18 mouse cellular contexts compared by ENCODE assay signal in genomic region chr8:124701023-124701422, GRCm38 (mm10). TPM values are rescaled to one million over a fixed set of nuclear protein-coding genes. Genes with fewer than 3 reads are reported as not detected.
DNase-seq lines count a peak whose midpoint lies in the region; ATAC-seq lines count a peak whose summit lies in the region.
"Had no signal": no experiment of that assay in that cellular context is flagged by ENCODE, and none has a peak within 500 bp of the region (broad histone marks: within the 10 kb centered on the region; RNA-seq: fewer than 3 reads in every experiment).

No protein-coding gene starts in this region.

- H3K27me3 ChIP-seq in heart, embryonic 13.5 days (replicated peaks) = no peaks in the 10 kb centered on the region
- H3K27me3 ChIP-seq in forebrain, embryonic 10.5 days (ENCODE audit: poor library complexity, severe bottlenecking) = no peaks in the 10 kb centered on the region
- H3K27me3 ChIP-seq: heart, embryonic 15.5 days; liver, embryonic 13.5 days; neural tube, embryonic 12.5 days had no signal

- no peaks in the 10 kb centered on the region for H3K9me3 ChIP-seq in heart, embryonic 13.5 days
- no peaks in the 10 kb centered on the region for H3K9me3 ChIP-seq in forebrain, embryonic 10.5 days
- H3K9me3 ChIP-seq: embryonic facial prominence, embryonic 10.5 days; heart, embryonic 15.5 days; liver, embryonic 13.5 days; neural tube, embryonic 12.5 days had no signal

- H3K27ac ChIP-seq in heart, embryonic 13.5 days (replicated peaks) = no peak overlapping the region
- H3K27ac ChIP-seq in forebrain, embryonic 10.5 days = no peak overlapping the region
- H3K27ac ChIP-seq: embryonic facial prominence, embryonic 10.5 days; heart, embryonic 15.5 days; layer of hippocampus, adult 2 months; liver, embryonic 13.5 days; neural tube, embryonic 12.5 days had no signal

- no peaks in the 10 kb centered on the region for H3K4me1 ChIP-seq in heart, embryonic 13.5 days
- H3K4me1 ChIP-seq in forebrain, embryonic 10.5 days = no peaks in the 10 kb centered on the region
- H3K4me1 ChIP-seq: embryonic facial prominence, embryonic 10.5 days; neural tube, embryonic 12.5 days had no signal

- intact Hi-C loops in heart, postnatal 14 days (cut with DNase I) = no loop called here

- 83% methylated on average over 9 of the region's 9 CpGs for WGBS in heart, embryonic 13.5 days
- WGBS in forebrain, embryonic 10.5 days = 94% methylated on average over 9 of the region's 9 CpGs

- peaks cover 72% of the 10 kb centered on the region for H3K36me3 ChIP-seq in heart, embryonic 13.5 days
- H3K36me3 ChIP-seq in forebrain, embryonic 10.5 days (replicated peaks) = peaks cover 94% of the 10 kb centered on the region

- no peak for DNase-seq in heart, postnatal 14 days
- peak; percentile 43 for DNase-seq in lung, postnatal 4 days
- peak; percentile 70 to 85 for DNase-seq in thymus, adult 18-20 months
- DNase-seq in kidney, postnatal 36 days = no peak
- DNase-seq in forebrain, embryonic 10.5 days (ENCODE audit: extremely low spot score, low spot score) = no peak
- DNase-seq in layer of hippocampus, adult 9-11 months = no peak
- DNase-seq: adrenal gland, postnatal 25 days; cerebellum, adult 9-10 months; gastrocnemius, postnatal 10 days; liver, embryonic 13.5 days had no signal

- ATAC-seq in heart, embryonic 13.5 days (ENCODE audit: extremely low read depth, insufficient number of reproducible peaks, low FRiP score, low TSS enrichment) = no peak
- ATAC-seq in CD4-positive, CD25-positive, alpha-beta regulatory T cell, adult 4 months = peak; percentile 90
- ATAC-seq: intestine, embryonic 16.5 days had no signal

- 0 out of 2 replicates have a peak overlapping the region, but pooled peaks have one; percentile 21 for H3K9ac ChIP-seq in heart, embryonic 13.5 days
- H3K9ac ChIP-seq: heart, embryonic 15.5 days; liver, embryonic 13.5 days; neural tube, embryonic 12.5 days had no signal

- no peak overlapping the region for H3K4me3 ChIP-seq in heart, embryonic 13.5 days
- no peak overlapping the region for H3K4me3 ChIP-seq in forebrain, embryonic 10.5 days
- H3K4me3 ChIP-seq: embryonic facial prominence, embryonic 10.5 days; heart, embryonic 15.5 days; layer of hippocampus, adult 2 months; liver, embryonic 13.5 days; neural tube, embryonic 12.5 days had no signal

- H3K4me2 ChIP-seq in heart, embryonic 13.5 days = no peak overlapping the region
- H3K4me2 ChIP-seq: heart, embryonic 15.5 days; liver, embryonic 13.5 days; midbrain, embryonic 11.5 days; neural tube, embryonic 12.5 days had no signal

RNA-seq across cellular contexts. Expression of gene Ttc13, which starts 20.8 kb away (rescaled TPM):
- polyA plus RNA-seq in heart, embryonic 13.5 days (2015; fragmentation: Nextera tagmentation; extraction: Ambion mirVana) = 27.0 and 28.2 TPM in 2 replicates
- total RNA-seq in heart, postnatal 14 days (2021) = 10 to 100 TPM; 19.3 to 19.9 TPM
- 10 to 100 TPM; 32.1 to 32.6 TPM for polyA plus RNA-seq in CD4-positive, CD25-positive, alpha-beta regulatory T cell, adult 4 months (2017; shearing (Covaris generic))
- 50.1 and 51.8 TPM in 2 replicates for polyA plus RNA-seq in forebrain, embryonic 10.5 days (2016; fragmentation: Nextera tagmentation; extraction: Ambion mirVana)

RNA-seq across cellular contexts. Expression of gene Arv1, which starts 20.9 kb away (rescaled TPM):
- 14.0 and 17.2 TPM in 2 replicates for polyA plus RNA-seq in heart, embryonic 13.5 days (2015; fragmentation: Nextera tagmentation; extraction: Ambion mirVana)
- 1 to 10 TPM; 5.4 TPM for total RNA-seq in heart, postnatal 14 days (2021)
- 10 to 100 TPM; 13.1 to 18.7 TPM for polyA plus RNA-seq in CD4-positive, CD25-positive, alpha-beta regulatory T cell, adult 4 months (2017; shearing (Covaris generic))
- 32.6 and 40.3 TPM in 2 replicates for polyA plus RNA-seq in forebrain, embryonic 10.5 days (2016; fragmentation: Nextera tagmentation; extraction: Ambion mirVana)

RNA-seq across cellular contexts. Expression of gene 2310022B05Rik, which starts 37.9 kb away (rescaled TPM):
- 37.8 TPM in 2 replicates for polyA plus RNA-seq in heart, embryonic 13.5 days (2015; fragmentation: Nextera tagmentation; extraction: Ambion mirVana)
- total RNA-seq in heart, postnatal 14 days (2021) = 100 to 1,000 TPM in 1 of 2 experiments, 10 to 100 TPM in 1; 85.6 to 103 TPM
- under 1 TPM; 0.70 to 0.94 TPM for polyA plus RNA-seq in CD4-positive, CD25-positive, alpha-beta regulatory T cell, adult 4 months (2017; shearing (Covaris generic))
- polyA plus RNA-seq in forebrain, embryonic 10.5 days (2016; fragmentation: Nextera tagmentation; extraction: Ambion mirVana) = 17.9 and 18.2 TPM in 2 replicates

RNA-seq across cellular contexts. Expression of gene Fam89a, which starts 50.6 kb away (rescaled TPM):
- 2.2 and 2.4 TPM in 2 replicates for polyA plus RNA-seq in heart, embryonic 13.5 days (2015; fragmentation: Nextera tagmentation; extraction: Ambion mirVana)
- 1 to 10 TPM; 1.8 to 1.9 TPM for total RNA-seq in heart, postnatal 14 days (2021)
- under 1 TPM; 0.73 to 0.80 TPM for polyA plus RNA-seq in CD4-positive, CD25-positive, alpha-beta regulatory T cell, adult 4 months (2017; shearing (Covaris generic))
- polyA plus RNA-seq in forebrain, embryonic 10.5 days (2016; fragmentation: Nextera tagmentation; extraction: Ambion mirVana) = 1.8 and 2.3 TPM in 2 replicates

Comparison
In these comparisons a context has a peak if more than half of its experiments do, and no peak if none do; other contexts are left out.
1. DNase-seq: peak in lung, postnatal 4 days (2 of 2) and thymus, adult 18-20 months (2 of 2); none in heart, postnatal 14 days (0 of 2), kidney, postnatal 36 days (0 of 2), forebrain, embryonic 10.5 days (single experiment) and layer of hippocampus, adult 9-11 months (single experiment).